Comparison of ENCODE assay signal across 7 mouse cellular contexts in genomic region chr13:101760001-101760687, GRCm38 (mm10). TPM values are rescaled to one million over a fixed set of nuclear protein-coding genes. Genes with fewer than 3 reads are reported as not detected.
DNase-seq lines count a peak whose midpoint lies in the region; ATAC-seq and TF ChIP-seq lines count a peak whose summit lies in the region.

No protein-coding gene starts in this region.

- TF ChIP-seq CTCF in liver, adult 2 months (IDR thresholded peaks at IDR 0.05; ENCODE audit: low read depth, low read length): no peak

- H3K9ac ChIP-seq in liver, adult 2 months (ENCODE audit: low read depth, low read length): peak overlapping the region; percentile 42
- H3K9ac ChIP-seq in forebrain, embryonic 16.5 days (replicated peaks; ENCODE audit: low read depth, low read length): no peak overlapping the region
- H3K9ac ChIP-seq in midbrain, embryonic 14.5 days (replicated peaks; ENCODE audit: low read length): no peak overlapping the region

- ATAC-seq in forebrain, embryonic 16.5 days: peak; percentile 37
- no peak for ATAC-seq in midbrain, embryonic 14.5 days (ENCODE audit: low FRiP score, low TSS enrichment)

- H3K4me2 ChIP-seq in forebrain, embryonic 16.5 days (ENCODE audit: low read length): peak overlapping the region; percentile 25
- peak overlapping the region; percentile 12; the same call in 1 of the 2 replicates for H3K4me2 ChIP-seq in midbrain, embryonic 14.5 days (ENCODE audit: low read length)

- peaks cover 18% of the 10 kb centered on the region for H3K36me3 ChIP-seq in liver, adult 2 months (ENCODE audit: control insufficient read depth, insufficient read depth, low read length)
- 0 out of 2 replicates have a peak, but pooled peaks cover 4% of the 10 kb centered on the region for H3K36me3 ChIP-seq in forebrain, embryonic 16.5 days (ENCODE audit: control insufficient read depth, insufficient read depth)
- H3K36me3 ChIP-seq in midbrain, embryonic 14.5 days (ENCODE audit: control insufficient read depth, insufficient read depth, low read length): peaks cover 19% of the 10 kb centered on the region

- no peaks in the 10 kb centered on the region for H3K9me3 ChIP-seq in forebrain, embryonic 16.5 days (ENCODE audit: control insufficient read depth, low read length)
- H3K9me3 ChIP-seq in midbrain, embryonic 14.5 days (ENCODE audit: control insufficient read depth, low read length): no peaks in the 10 kb centered on the region

- no peak for DNase-seq in liver, adult 2 months (ENCODE audit: extremely low read depth, low read depth, low spot score)
- no peak for DNase-seq in liver
- peak; percentile 38 for DNase-seq in T-cell, adult 2 months (ENCODE audit: low spot score)
- DNase-seq in midbrain, embryonic 14.5 days: no peak
- DNase-seq in MN1 (ENCODE audit: low spot score): no peak
- no peak for DNase-seq in layer of hippocampus, adult 11-12 months (ENCODE audit: low spot score)

- H3K4me1 ChIP-seq in liver, adult 2 months (ENCODE audit: control insufficient read depth, insufficient read depth, low read length): peaks cover 63% of the 10 kb centered on the region
- H3K4me1 ChIP-seq in forebrain, embryonic 16.5 days (replicated peaks; ENCODE audit: control insufficient read depth, insufficient read depth, low read length): peaks cover 51% of the 10 kb centered on the region
- H3K4me1 ChIP-seq in midbrain, embryonic 14.5 days (ENCODE audit: control insufficient read depth, insufficient read depth, low read length): peaks cover 34% of the 10 kb centered on the region

- peak overlapping the region; percentile 42; the same call in 1 of the 2 replicates for H3K27ac ChIP-seq in liver, adult 2 months (replicated peaks; ENCODE audit: insufficient read depth, low read depth, low read length)
- peak overlapping the region; percentile 72 for H3K27ac ChIP-seq in forebrain, embryonic 16.5 days (ENCODE audit: low read length)
- H3K27ac ChIP-seq in midbrain, embryonic 14.5 days (replicated peaks; ENCODE audit: low read depth, low read length): no peak overlapping the region

- WGBS in liver, adult 2 months: 31% methylated on average over 8 of the region's 8 CpGs
- 26% methylated on average over 8 of the region's 8 CpGs for WGBS in forebrain, embryonic 16.5 days
- 35% methylated on average over 8 of the region's 8 CpGs for WGBS in midbrain, embryonic 14.5 days

- no peak overlapping the region for H3K4me3 ChIP-seq in liver, adult 2 months (ENCODE audit: insufficient read depth, low read depth, low read length)
- H3K4me3 ChIP-seq in forebrain, embryonic 16.5 days (replicated peaks; ENCODE audit: low read length): no peak overlapping the region
- H3K4me3 ChIP-seq in midbrain, embryonic 14.5 days (replicated peaks; ENCODE audit: low read depth, low read length): no peak overlapping the region

- H3K79me2 ChIP-seq in liver, adult 2 months (ENCODE audit: control insufficient read depth, insufficient read depth, low read length): peaks cover 70% of the 10 kb centered on the region

- H3K27me3 ChIP-seq in liver, adult 2 months (ENCODE audit: control insufficient read depth, insufficient read depth, low read length): no peaks in the 10 kb centered on the region
- H3K27me3 ChIP-seq in forebrain, embryonic 16.5 days (replicated peaks; ENCODE audit: control insufficient read depth, insufficient read depth, low read length): no peaks in the 10 kb centered on the region
- H3K27me3 ChIP-seq in midbrain, embryonic 14.5 days (ENCODE audit: control insufficient read depth, insufficient read depth, low read length): no peaks in the 10 kb centered on the region

- TF ChIP-seq POLR2A in liver, adult 2 months (IDR thresholded peaks at IDR 0.05; ENCODE audit: extremely low read depth, insufficient read depth, low read length): no peak

RNA-seq across cellular contexts. Expression of gene Pik3r1, which starts 7.9 kb away (rescaled TPM):
- 35.5 and 38.4 TPM in 2 replicates for total RNA-seq in liver, adult 2 months (2014; rRNA removed)
- 11.9 and 12.2 TPM in 2 replicates for polyA plus RNA-seq in liver, adult 2 months (2012; rRNA removed)
- polyA plus RNA-seq in forebrain, embryonic 16.5 days (2015; fragmentation: Nextera tagmentation; extraction: Ambion mirVana): 36.4 and 42.7 TPM in 2 replicates
- 60.2 and 63.3 TPM in 2 replicates for polyA plus RNA-seq in midbrain, embryonic 14.5 days (2014; fragmentation: Nextera tagmentation; extraction: Ambion mirVana)
